In genomic region chr10:83865929-83866328, GRCm38 (mm10) we compare ENCODE assay signal across 10 mouse cellular contexts.
DNase-seq lines count a peak whose midpoint lies in the region; ATAC-seq and TF ChIP-seq lines count a peak whose summit lies in the region.
"Had no signal": no experiment of that assay in that cellular context is flagged by ENCODE, and none has a peak within 500 bp of the region (broad histone marks: within the 10 kb centered on the region; RNA-seq: fewer than 3 reads in every experiment).

No protein-coding gene starts in this region.

- intact Hi-C loops in gastrocnemius, adult 2 months (cut with DNase I) = no loop called here
- intact Hi-C loops in gastrocnemius, postnatal 14 days (cut with DNase I; ENCODE audit: low total_unique reads) = no loop called here

- H3K4me3 ChIP-seq in gastrocnemius, adult 2 months = no peak overlapping the region
- H3K4me3 ChIP-seq in midbrain, embryonic 14.5 days (replicated peaks; ENCODE audit: low read depth, low read length) = no peak overlapping the region
- no peak overlapping the region for H3K4me3 ChIP-seq in midbrain, embryonic 11.5 days (ENCODE audit: low read depth, low read length)
- no peak overlapping the region for H3K4me3 ChIP-seq in midbrain, postnatal 0 days (ENCODE audit: low read depth, low read length)
- H3K4me3 ChIP-seq: embryonic facial prominence, embryonic 10.5 days; limb, embryonic 15.5 days had no signal

- no peak for ATAC-seq in midbrain, embryonic 14.5 days (ENCODE audit: low FRiP score, low TSS enrichment)
- ATAC-seq in midbrain, embryonic 11.5 days (ENCODE audit: low FRiP score) = no peak
- no peak for ATAC-seq in midbrain, postnatal 0 days (ENCODE audit: low FRiP score)
- ATAC-seq in inflammation-experienced regulatory T-cells, adult 6 months = no peak

- peak overlapping the region; percentile 74 for H3K27ac ChIP-seq in gastrocnemius, adult 2 months
- no peak overlapping the region for H3K27ac ChIP-seq in midbrain, embryonic 14.5 days (replicated peaks; ENCODE audit: low read depth, low read length)
- no peak overlapping the region for H3K27ac ChIP-seq in midbrain, embryonic 11.5 days (ENCODE audit: low read depth, low read length)
- H3K27ac ChIP-seq in midbrain, postnatal 0 days (ENCODE audit: low read depth, low read length) = no peak overlapping the region
- H3K27ac ChIP-seq: embryonic facial prominence, embryonic 10.5 days; limb, embryonic 15.5 days had no signal

- peak; percentile 22; the same call in 1 of the 2 replicates for TF ChIP-seq CTCF in gastrocnemius, adult 2 months (IDR thresholded peaks at IDR 0.05)
- TF ChIP-seq CTCF in midbrain, postnatal 0 days (IDR thresholded peaks at IDR 0.05) = no peak

- H3K9me3 ChIP-seq in midbrain, embryonic 14.5 days (ENCODE audit: control insufficient read depth, low read length) = no peaks in the 10 kb centered on the region
- no peaks in the 10 kb centered on the region for H3K9me3 ChIP-seq in midbrain, embryonic 11.5 days (ENCODE audit: control insufficient read depth, low read length)
- no peaks in the 10 kb centered on the region for H3K9me3 ChIP-seq in midbrain, postnatal 0 days (ENCODE audit: low read length)
- H3K9me3 ChIP-seq: embryonic facial prominence, embryonic 10.5 days; limb, embryonic 15.5 days had no signal

- WGBS in midbrain, embryonic 14.5 days = 44% methylated on average over 5 of the region's 5 CpGs
- WGBS in midbrain, embryonic 11.5 days = 60% methylated on average over 5 of the region's 5 CpGs
- WGBS in midbrain, postnatal 0 days = 42% methylated on average over 5 of the region's 5 CpGs

- H3K9ac ChIP-seq in midbrain, embryonic 14.5 days (replicated peaks; ENCODE audit: low read length) = no peak overlapping the region
- no peak overlapping the region for H3K9ac ChIP-seq in midbrain, embryonic 11.5 days (ENCODE audit: low read length)
- H3K9ac ChIP-seq in midbrain, postnatal 0 days (replicated peaks; ENCODE audit: low read length, poor library complexity, severe bottlenecking) = no peak overlapping the region
- H3K9ac ChIP-seq: limb, embryonic 15.5 days had no signal

- no peak overlapping the region for H3K4me2 ChIP-seq in midbrain, embryonic 14.5 days (ENCODE audit: low read length)
- no peak overlapping the region for H3K4me2 ChIP-seq in midbrain, embryonic 11.5 days
- H3K4me2 ChIP-seq in midbrain, postnatal 0 days (ENCODE audit: low read depth, low read length, poor library complexity, severe bottlenecking) = no peak overlapping the region
- H3K4me2 ChIP-seq: limb, embryonic 15.5 days had no signal

- peak; percentile 23 for DNase-seq in gastrocnemius, adult 2 months
- no peak for DNase-seq in gastrocnemius, postnatal 14 days
- peak; percentile 27 for DNase-seq in midbrain, embryonic 14.5 days
- no peak for DNase-seq in midbrain, embryonic 11.5 days (ENCODE audit: low spot score, missing footprints)
- DNase-seq in kidney, adult 9 months = peak; percentile 38
- DNase-seq in midbrain, postnatal 0 days (ENCODE audit: low spot score) = peak; percentile 37
- no peak for DNase-seq in left cerebral cortex, adult 18-20 months (ENCODE audit: low spot score in 2 of 2)

- 0 out of 2 replicates have a peak, but pooled peaks cover 5% of the 10 kb centered on the region for H3K4me1 ChIP-seq in midbrain, embryonic 14.5 days (ENCODE audit: control insufficient read depth, insufficient read depth, low read length)
- no peaks in the 10 kb centered on the region for H3K4me1 ChIP-seq in midbrain, embryonic 11.5 days (ENCODE audit: control insufficient read depth, insufficient read depth, low read length)
- no peaks in the 10 kb centered on the region for H3K4me1 ChIP-seq in midbrain, postnatal 0 days (ENCODE audit: insufficient read depth, low read length)

- no peaks in the 10 kb centered on the region for H3K36me3 ChIP-seq in midbrain, embryonic 14.5 days (ENCODE audit: control insufficient read depth, insufficient read depth, low read length)
- H3K36me3 ChIP-seq in midbrain, embryonic 11.5 days (ENCODE audit: control insufficient read depth, insufficient read depth, low read length) = no peaks in the 10 kb centered on the region
- no peaks in the 10 kb centered on the region for H3K36me3 ChIP-seq in midbrain, postnatal 0 days (ENCODE audit: insufficient read depth, low read length)
- H3K36me3 ChIP-seq: embryonic facial prominence, embryonic 10.5 days; limb, embryonic 15.5 days had no signal

- H3K27me3 ChIP-seq in midbrain, embryonic 14.5 days (ENCODE audit: control insufficient read depth, insufficient read depth, low read length) = no peaks in the 10 kb centered on the region
- no peaks in the 10 kb centered on the region for H3K27me3 ChIP-seq in midbrain, embryonic 11.5 days (ENCODE audit: control insufficient read depth, insufficient read depth, low read length)
- no peaks in the 10 kb centered on the region for H3K27me3 ChIP-seq in midbrain, postnatal 0 days (ENCODE audit: insufficient read depth, low read length)
- H3K27me3 ChIP-seq: limb, embryonic 15.5 days had no signal

Comparison
In these comparisons a context has a peak if more than half of its experiments do, and no peak if none do; other contexts are left out.
1. DNase-seq: peak in gastrocnemius, adult 2 months (single experiment), midbrain, embryonic 14.5 days (single experiment), kidney, adult 9 months (single experiment) and midbrain, postnatal 0 days (single experiment); none in gastrocnemius, postnatal 14 days (single experiment), midbrain, embryonic 11.5 days (single experiment) and left cerebral cortex, adult 18-20 months (0 of 2).